Mouse (Mus musculus): ENCODE data around the gene Nedd4.

GRCm38 (mm10) chr9:72791213-72791582, 129.1 kb downstream of the Nedd4 start:
- TF ChIP-seq CTCF (IDR thresholded peaks at IDR 0.05; ENCODE audit: low read depth, low read length) (no peak), POLR2A (IDR thresholded peaks at IDR 0.05; ENCODE audit: borderline replicate concordance, low read depth, low read length) (no peak)

All from bone marrow macrophage, adult 2 months (primary cell).